Mouse (Mus musculus): ENCODE measurements around the gene Trmt1l. TPM values are rescaled to one million over a fixed set of nuclear protein-coding genes. Genes with fewer than 3 reads are reported as not detected.
"Not testable (repeated sequence)": the region's sequence is repeated elsewhere in the genome, so short reads cannot be mapped to it uniquely, and the experiment has no call there.

The Trmt1l gene
- polyA plus RNA-seq (2017; shearing (Covaris generic)), result 10 to 100 TPM; 36.8 to 40.3 TPM

GRCm38 (mm10) chr1:151428263-151429221, at the start of gene Trmt1l, which contains the start of gene Swt1:
Trmt1l (plus strand) TSS chr1:151428542.
Swt1 (minus strand) TSS chr1:151428455.
- ATAC-seq, result peak; percentile 98

DNA sequence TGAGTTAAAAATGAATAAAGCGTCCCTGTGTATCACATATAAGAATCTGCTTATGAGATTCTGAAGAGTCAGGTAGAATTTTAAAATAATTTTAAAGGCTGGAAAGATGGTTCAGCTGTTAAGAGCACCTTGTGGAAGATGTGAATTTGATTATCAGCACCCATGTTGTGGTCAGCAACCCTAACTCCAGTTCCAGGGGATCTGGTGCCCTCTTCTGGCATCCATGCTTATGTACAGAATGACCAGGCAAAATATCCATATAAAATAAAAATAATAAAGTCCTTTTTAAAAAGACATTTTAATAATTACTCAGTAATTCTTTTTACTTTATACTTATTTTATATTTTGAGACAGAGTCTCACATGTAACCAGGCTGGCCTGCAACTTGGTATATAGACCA, 38.3 kb upstream of the Trmt1l start:
- ATAC-seq, result no peak

GRCm38 (mm10) chr1:151409827-151410226, 18.5 kb upstream of the Trmt1l start:
- no peak for ATAC-seq

DNA sequence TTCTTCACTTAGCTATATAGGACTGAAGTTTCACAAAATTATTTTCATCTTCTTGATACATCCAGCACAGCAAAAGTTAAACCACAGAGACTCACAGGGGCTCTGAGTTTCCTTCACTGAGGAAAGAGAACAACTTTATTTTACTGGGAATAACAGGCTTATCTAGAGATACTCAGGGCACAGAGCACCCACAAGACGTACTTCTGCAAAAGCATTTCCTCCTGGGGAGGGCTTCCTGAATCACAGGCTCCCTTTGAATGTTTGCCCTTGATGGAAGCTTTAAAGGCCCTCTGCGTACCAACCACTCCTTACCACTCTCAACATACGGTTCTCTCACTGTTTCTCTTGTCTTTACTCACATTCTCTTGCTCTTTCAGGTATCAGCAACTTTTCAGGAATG, 6.2 kb upstream of the Trmt1l start:
- ATAC-seq, result no peak

GRCm38 (mm10) chr1:151426947-151427600, 1.3 kb upstream of the Trmt1l start:
- ATAC-seq, result no peak

- peak; percentile 0 for ATAC-seq
Observed at GRCm38 (mm10) chr1:151427888-151428262, 467 bp upstream of the Trmt1l start.

DNA sequence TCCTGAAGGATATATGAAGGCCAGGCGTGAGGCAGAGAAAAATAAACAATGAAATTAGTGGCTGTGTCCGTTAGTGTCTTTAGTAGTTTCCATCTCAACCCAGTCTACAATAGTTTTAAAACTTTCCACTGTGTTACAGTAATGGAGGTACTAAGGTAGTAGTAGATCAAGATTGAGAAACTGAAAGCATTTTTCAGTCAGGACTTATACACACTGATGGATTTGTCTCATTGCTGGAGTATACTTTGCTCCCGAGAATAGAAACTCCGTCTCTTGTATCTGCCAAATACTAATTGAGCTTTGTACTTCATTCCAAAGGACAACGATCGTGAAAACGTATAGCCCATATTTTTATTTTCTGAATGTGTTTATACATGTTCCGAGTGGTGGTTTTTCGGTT, 974 bp downstream of the Trmt1l start:
- ATAC-seq, result no peak

DNA sequence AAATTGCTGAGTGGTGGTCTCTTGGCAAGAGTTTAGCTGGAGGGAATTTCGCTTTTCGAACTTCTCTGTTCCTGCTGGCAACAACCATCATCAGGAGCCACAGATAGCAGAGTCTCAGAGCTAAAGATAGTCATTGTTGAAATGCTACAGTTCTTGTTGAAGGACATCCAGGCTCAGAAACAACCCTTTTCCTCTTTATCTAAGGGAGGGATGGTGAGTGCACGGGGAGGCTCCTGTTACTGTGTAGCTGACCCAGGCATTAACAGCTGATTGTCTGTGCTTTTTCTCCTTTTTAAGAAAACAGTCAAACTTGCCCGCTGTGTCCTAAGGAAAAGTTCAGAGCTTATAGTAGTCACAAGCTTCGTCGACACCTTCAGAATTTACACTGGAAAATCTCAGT, 7.1 kb downstream of the Trmt1l start:
- ATAC-seq, result no peak

- ATAC-seq, result no peak
Observed at GRCm38 (mm10) chr1:151449866-151450265, 21.5 kb downstream of the Trmt1l start.

- ATAC-seq, result no peak
Observed at GRCm38 (mm10) chr1:151450851-151451250, 22.5 kb downstream of the Trmt1l start.

DNA sequence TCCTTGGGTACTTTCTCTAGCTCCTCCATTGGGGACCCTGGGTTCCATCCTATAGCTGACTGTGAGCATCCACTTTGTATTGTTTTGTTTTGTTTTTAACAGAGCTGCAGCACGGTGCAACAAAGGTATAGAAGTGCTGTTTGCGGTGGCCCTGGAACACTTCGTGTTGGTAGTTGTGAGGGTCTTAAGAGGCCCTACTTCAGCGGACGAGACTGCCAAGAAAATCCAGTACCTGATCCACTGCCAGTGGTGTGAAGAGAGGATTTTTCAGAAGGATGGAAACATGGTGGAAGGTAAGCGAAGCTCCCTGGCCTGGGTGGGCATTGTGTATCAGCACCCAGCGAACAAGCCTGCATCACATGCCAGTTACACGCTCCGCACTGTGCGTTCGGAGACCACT, 23.6 kb downstream of the Trmt1l start:
- ATAC-seq, result no peak

DNA sequence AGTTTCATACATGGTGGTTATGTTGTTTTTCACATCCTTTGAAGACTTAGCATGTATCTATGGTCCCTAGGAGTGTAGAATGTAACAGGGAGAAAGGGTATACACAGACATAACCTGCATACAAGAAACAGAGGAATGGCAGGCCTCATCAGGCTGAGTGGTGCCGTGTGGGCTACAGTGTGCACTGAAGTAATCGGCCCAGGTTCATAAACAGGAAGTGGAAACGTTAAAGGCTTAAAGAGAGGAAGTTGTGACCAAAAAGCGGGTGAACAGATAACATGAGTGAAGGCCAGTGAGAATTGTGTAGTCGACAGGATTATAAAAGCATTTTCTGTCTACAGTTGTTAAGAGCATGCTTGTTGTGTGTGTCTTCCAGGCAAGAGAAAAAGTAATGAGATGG, 28.7 kb downstream of the Trmt1l start:
- peak; percentile 92 for ATAC-seq

DNA sequence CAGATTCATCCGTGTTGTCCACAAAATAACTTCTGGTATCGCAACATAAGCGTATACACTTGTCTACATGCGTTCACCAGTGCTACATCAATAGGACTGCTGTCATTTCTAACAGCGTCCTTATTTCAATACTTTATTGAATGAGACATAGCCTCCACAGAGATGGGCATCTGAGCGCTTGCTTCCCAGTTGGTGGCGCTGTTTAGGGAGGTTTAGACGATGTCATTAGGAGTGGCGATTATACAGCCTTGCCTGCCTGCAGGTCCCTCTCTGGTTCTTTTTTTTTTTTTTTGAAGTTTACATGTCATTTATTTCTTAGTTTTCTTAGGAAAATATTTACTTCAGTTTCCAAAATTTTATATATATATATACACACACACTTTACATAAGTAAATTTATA, 32.9 kb downstream of the Trmt1l start:
- no peak for ATAC-seq

- ATAC-seq, result no peak
Observed at GRCm38 (mm10) chr1:151464914-151465313, 36.6 kb downstream of the Trmt1l start.

- no peak for ATAC-seq
Observed at GRCm38 (mm10) chr1:151466571-151466970, 38.2 kb downstream of the Trmt1l start.

- no peak for ATAC-seq
Observed at GRCm38 (mm10) chr1:151471429-151471828, 43.1 kb downstream of the Trmt1l start.

DNA sequence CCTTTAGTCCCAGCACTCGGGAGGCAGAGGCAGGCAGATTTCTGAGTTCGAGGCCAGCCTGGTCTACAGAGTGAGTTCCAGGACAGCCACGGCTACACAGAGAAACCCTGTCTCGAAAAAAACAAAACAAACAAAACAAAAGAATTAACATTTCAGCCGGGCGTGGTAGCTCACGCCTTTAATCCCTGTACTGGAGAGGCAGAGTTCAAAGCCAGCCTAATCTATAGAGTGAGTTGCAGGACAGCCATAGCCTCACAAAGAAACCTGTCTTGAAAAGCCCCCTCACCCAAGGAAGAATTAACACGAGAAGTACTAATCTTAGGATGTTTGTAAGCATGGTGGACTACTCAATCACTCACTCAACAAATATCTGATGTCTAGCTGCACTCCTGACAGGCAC, 44.0 kb downstream of the Trmt1l start:
- ATAC-seq, result not testable (repeated sequence)

- no peak for ATAC-seq
Observed at GRCm38 (mm10) chr1:151482497-151482896, 54.2 kb downstream of the Trmt1l start.

GRCm38 (mm10) chr1:151483568-151483967, 55.2 kb downstream of the Trmt1l start:
- ATAC-seq, result no peak

DNA sequence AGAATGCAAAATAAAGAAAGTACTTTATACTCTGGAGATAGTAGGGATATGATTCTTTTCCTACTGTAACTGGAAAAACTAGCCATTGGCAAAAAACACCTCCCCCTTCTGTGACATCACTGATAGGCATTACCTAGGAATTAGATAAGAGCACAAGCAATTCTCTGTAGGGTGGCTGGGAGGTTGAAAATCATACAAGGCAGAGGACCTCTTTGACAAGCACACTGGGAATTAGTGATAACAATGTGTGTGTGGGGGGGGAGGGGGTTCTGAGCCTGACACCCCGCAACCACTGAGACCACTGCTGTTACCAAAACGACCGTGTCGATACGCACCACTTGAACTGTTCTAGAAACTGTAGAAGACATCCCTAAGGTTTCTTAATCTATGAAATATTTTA, 56.4 kb downstream of the Trmt1l start:
- no peak for ATAC-seq

DNA sequence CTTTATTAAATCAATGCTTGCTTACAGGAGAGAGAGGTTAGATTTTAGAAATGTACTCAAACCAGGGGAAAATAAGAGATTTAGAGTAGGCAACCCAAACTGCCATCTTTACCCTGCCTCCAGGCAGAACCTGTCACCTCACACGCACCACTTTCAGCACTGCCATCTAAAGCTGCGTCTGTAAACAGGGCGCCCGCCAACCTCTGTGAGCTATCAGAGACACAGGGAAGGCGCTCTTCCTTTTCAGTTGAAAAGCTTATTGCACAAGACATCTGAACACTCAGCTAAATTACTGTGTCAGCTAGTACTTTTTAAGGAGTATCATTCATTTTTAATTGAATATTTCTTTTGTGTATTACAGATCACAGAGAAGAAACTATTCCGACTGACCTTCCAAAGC, 61.5 kb downstream of the Trmt1l start:
- ATAC-seq, result no peak

- ATAC-seq, result no peak
Observed at GRCm38 (mm10) chr1:151492419-151492818, 64.1 kb downstream of the Trmt1l start.

DNA sequence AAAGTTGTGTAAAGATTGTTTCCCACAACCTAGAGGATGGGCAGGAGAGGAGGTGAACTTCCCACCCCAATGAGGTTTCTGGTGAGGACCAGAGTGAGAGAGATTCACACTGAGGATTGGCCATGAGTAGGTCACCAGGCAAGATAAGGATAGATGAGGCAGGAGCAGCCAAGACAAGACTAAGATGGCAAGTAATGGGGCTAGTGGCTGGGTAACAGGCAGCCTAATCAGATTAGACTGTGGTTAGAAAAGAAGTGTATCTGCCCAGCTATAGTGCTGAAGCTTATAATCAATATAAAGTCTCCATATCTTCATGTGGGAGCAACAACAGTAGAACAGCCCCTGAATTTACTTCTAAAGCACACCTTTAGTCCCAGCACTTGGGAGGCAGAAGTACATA, 65.5 kb downstream of the Trmt1l start:
- ATAC-seq, result no peak

DNA sequence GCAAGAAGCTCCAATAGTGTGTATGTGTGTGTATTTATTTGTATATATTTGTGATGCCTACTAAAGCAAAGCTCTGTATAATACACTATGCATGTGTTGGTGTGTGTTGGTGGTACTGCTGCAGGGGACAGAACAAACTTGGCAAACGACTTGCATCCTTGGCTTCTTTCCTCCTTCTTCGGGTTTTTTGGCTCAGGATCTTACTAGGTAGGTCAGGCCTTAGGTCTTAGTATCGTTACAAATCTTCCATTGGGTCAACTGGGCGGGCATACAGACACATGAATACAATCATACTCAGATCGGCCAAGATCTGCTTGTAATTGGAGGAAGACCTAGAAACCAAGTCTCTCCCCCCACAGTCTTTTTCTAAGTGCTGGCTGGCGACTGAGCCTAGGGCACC, 66.4 kb downstream of the Trmt1l start:
- ATAC-seq, result no peak

Data from activated CD4-positive, CD25-positive, alpha-beta regulatory T cell, adult 4 months (primary cell).